Mouse (Mus musculus): ENCODE measurements around the gene Ifng. TPM values are rescaled to one million over a fixed set of nuclear protein-coding genes. Genes with fewer than 3 reads are reported as not detected.
"Not testable (repeated sequence)": the region's sequence is repeated elsewhere in the genome, so short reads cannot be mapped to it uniquely, and the experiment has no call there.

The Ifng gene
- polyA plus RNA-seq, 1 experiment from 2014 or later: not detected

DNA sequence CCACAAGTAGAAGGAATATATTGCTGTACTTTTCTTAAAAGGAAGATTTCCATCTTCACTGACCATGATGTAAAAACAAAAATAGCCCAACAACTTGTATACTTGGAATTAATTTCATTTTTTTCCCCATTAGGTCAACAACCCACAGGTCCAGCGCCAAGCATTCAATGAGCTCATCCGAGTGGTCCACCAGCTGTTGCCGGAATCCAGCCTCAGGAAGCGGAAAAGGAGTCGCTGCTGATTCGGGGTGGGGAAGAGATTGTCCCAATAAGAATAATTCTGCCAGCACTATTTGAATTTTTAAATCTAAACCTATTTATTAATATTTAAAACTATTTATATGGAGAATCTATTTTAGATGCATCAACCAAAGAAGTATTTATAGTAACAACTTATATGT is 4.2 kb downstream of the Ifng start:
- H3K27me3 ChIP-seq (replicated peaks; ENCODE audit: control insufficient read depth, insufficient read depth, low read length): no peaks in the 10 kb centered on the region
- H3K4me3 ChIP-seq (ENCODE audit: low read length): no peak overlapping the region
- no peak overlapping the region for H3K4me2 ChIP-seq (ENCODE audit: low read depth, low read length)
- no peaks in the 10 kb centered on the region for H3K36me3 ChIP-seq (ENCODE audit: control insufficient read depth, insufficient read depth, low read length)
- ATAC-seq: no peak
- H3K9ac ChIP-seq (ENCODE audit: low read depth, low read length): no peak overlapping the region
- no peak overlapping the region for H3K27ac ChIP-seq (ENCODE audit: low read length)
- no peaks in the 10 kb centered on the region for H3K9me3 ChIP-seq (ENCODE audit: control insufficient read depth, low read length)
- no peaks in the 10 kb centered on the region for H3K4me1 ChIP-seq (ENCODE audit: control insufficient read depth, insufficient read depth, low read length)
- 93% methylated on average over 6 of the region's 6 CpGs for WGBS

DNA sequence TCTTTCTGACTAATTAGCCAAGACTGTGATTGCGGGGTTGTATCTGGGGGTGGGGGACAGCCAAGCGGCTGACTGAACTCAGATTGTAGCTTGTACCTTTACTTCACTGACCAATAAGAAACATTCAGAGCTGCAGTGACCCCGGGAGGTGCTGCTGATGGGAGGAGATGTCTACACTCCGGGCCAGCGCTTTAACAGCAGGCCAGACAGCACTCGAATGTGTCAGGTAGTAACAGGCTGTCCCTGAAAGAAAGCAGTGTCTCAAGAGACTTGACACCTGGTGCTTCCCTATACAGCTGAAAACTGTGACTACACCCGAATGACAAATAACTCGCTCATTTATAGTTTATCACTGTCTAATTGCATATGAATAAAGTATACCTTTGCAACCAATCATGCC is 4.7 kb downstream of the Ifng start:
- Histone ChIP-seq H3K4me1 (ENCODE audit: control insufficient read depth, insufficient read depth, low read length) (no peaks in the 10 kb centered on the region), H3K9ac (ENCODE audit: low read depth, low read length) (no peak overlapping the region), H3K36me3 (ENCODE audit: control insufficient read depth, insufficient read depth, low read length) (no peaks in the 10 kb centered on the region), H3K27ac (ENCODE audit: low read length) (no peak overlapping the region), H3K9me3 (ENCODE audit: control insufficient read depth, low read length) (no peaks in the 10 kb centered on the region), H3K4me3 (ENCODE audit: low read length) (no peak overlapping the region), H3K27me3 (replicated peaks; ENCODE audit: control insufficient read depth, insufficient read depth, low read length) (no peaks in the 10 kb centered on the region), H3K4me2 (ENCODE audit: low read depth, low read length) (no peak overlapping the region)
- 76% methylated on average over 8 of the region's 8 CpGs for WGBS
- ATAC-seq: no peak

DNA sequence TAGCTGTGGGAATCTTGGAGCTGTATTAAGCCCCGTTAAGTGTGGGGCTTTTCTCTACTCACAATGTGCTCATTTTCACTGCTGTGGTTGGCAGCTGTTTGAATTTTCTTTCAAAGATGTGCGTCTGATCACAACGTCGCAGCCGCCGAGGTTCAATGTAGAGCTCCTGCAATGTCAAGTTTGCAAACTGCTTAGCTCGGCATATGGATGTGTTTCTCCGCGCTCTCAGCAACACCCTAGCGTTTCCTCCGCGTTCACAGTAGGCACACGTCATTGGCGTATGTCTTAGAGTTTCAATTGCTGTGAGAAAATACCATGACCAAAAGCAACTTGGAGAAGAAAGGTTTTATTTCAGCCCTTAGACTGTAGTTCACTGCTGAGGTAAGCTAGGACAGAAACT is 5.1 kb downstream of the Ifng start:
- no peaks in the 10 kb centered on the region for H3K9me3 ChIP-seq (ENCODE audit: control insufficient read depth, low read length)
- ATAC-seq: no peak
- 88% methylated on average over 14 of the region's 14 CpGs for WGBS
- no peak overlapping the region for H3K4me2 ChIP-seq (ENCODE audit: low read depth, low read length)
- H3K27ac ChIP-seq (ENCODE audit: low read length): no peak overlapping the region
- H3K9ac ChIP-seq (ENCODE audit: low read depth, low read length): no peak overlapping the region
- no peaks in the 10 kb centered on the region for H3K36me3 ChIP-seq (ENCODE audit: control insufficient read depth, insufficient read depth, low read length)
- H3K4me3 ChIP-seq (ENCODE audit: low read length): no peak overlapping the region
- no peaks in the 10 kb centered on the region for H3K27me3 ChIP-seq (replicated peaks; ENCODE audit: control insufficient read depth, insufficient read depth, low read length)
- no peaks in the 10 kb centered on the region for H3K4me1 ChIP-seq (ENCODE audit: control insufficient read depth, insufficient read depth, low read length)

DNA sequence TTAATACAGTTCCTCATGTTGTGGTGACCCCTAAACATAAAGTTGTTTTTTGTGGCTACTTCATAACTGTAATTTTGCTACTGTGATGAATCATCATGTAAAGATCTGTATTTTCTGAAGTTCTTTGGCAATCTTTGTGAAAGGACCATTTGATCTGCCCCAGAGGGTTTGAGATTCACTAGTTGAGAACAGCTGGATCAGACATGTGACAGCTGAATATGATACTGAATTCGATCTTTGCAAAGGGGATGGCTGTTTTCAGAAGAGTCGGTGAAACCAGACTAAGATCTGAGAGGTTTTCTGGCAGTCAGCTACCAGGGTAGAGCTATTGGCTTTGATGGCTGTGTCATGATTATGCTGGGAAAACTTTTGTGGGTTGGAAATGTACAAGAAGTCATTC is 10.9 kb downstream of the Ifng start:
- no peaks in the 10 kb centered on the region for H3K9me3 ChIP-seq (ENCODE audit: control insufficient read depth, low read length)
- H3K27ac ChIP-seq (ENCODE audit: low read length): no peak overlapping the region
- H3K27me3 ChIP-seq (replicated peaks; ENCODE audit: control insufficient read depth, insufficient read depth, low read length): no peaks in the 10 kb centered on the region
- no peak overlapping the region for H3K4me3 ChIP-seq (ENCODE audit: low read length)
- no peaks in the 10 kb centered on the region for H3K4me1 ChIP-seq (ENCODE audit: control insufficient read depth, insufficient read depth, low read length)
- no peak overlapping the region for H3K9ac ChIP-seq (ENCODE audit: low read depth, low read length)
- 82% methylated on average over 2 of the region's 2 CpGs for WGBS
- no peak for ATAC-seq
- no peaks in the 10 kb centered on the region for H3K36me3 ChIP-seq (ENCODE audit: control insufficient read depth, insufficient read depth, low read length)
- no peak overlapping the region for H3K4me2 ChIP-seq (ENCODE audit: low read depth, low read length)

DNA sequence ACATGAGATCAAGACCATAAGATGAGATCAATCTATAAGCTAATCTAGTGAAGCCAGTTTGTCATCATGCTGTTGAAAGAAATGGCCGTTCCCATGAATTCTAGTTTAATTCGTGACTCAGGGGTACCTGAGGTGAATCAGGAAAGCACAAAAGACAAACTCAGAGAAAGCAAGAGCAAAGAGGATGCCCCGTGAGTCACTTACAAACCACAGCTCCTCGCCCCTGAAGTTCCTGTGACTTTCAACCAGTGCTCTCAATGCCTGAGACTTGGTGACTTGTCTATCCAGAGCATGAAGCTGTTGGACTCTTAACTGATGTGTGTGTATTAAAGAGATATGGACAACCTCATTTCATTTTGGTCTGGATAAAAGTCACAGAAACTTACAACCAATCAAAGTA is 17.9 kb downstream of the Ifng start:
- Histone ChIP-seq H3K9ac (ENCODE audit: low read depth, low read length) (no peak overlapping the region), H3K27ac (ENCODE audit: low read length) (no peak overlapping the region), H3K36me3 (ENCODE audit: control insufficient read depth, insufficient read depth, low read length) (no peaks in the 10 kb centered on the region), H3K4me2 (ENCODE audit: low read depth, low read length) (no peak overlapping the region), H3K4me1 (ENCODE audit: control insufficient read depth, insufficient read depth, low read length) (no peaks in the 10 kb centered on the region), H3K4me3 (ENCODE audit: low read length) (no peak overlapping the region), H3K27me3 (replicated peaks; ENCODE audit: control insufficient read depth, insufficient read depth, low read length) (no peaks in the 10 kb centered on the region), H3K9me3 (ENCODE audit: control insufficient read depth, low read length) (0 out of 2 replicates have a peak, but pooled peaks cover 5% of the 10 kb centered on the region)
- 86% methylated on average over 4 of the region's 4 CpGs for WGBS
- ATAC-seq: no peak

DNA sequence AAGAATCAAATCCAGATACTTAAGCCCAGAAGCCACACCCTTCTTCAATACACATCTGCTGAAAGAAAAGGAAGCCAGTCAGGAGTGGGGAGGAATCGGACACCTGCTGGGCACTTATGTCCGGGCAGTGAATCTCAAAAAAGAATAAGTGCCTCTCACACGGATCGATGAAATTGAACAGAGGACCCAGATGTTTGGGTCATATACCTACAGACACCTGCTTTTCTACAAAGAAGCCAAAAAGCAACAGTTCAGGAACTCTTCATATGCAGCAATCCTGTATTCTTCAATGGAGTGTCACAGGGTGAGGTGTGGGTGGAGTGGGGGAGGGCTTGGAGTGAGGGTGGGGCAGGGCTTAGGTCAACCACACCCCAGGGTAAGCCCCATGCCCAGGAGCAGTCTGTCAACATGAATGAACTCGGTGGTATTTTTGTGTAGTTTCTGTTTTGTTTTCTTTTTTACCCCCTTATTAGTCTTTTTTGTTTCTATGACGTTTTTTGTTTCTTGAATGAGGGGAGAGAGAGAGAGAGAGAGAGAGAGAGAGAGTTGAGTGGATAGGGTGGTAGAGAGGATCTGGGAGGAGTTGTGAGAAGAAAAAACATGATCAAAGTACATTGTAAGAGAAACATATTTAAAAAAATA is 20.4 kb downstream of the Ifng start:
- Histone ChIP-seq H3K27me3 (replicated peaks; ENCODE audit: control insufficient read depth, insufficient read depth, low read length) (no peaks in the 10 kb centered on the region), H3K4me2 (ENCODE audit: low read depth, low read length) (no peak overlapping the region), H3K36me3 (ENCODE audit: control insufficient read depth, insufficient read depth, low read length) (no peaks in the 10 kb centered on the region), H3K4me3 (ENCODE audit: low read length) (no peak overlapping the region), H3K9me3 (ENCODE audit: control insufficient read depth, low read length) (peaks cover 12% of the 10 kb centered on the region; the same call in 1 of the 2 replicates), H3K4me1 (ENCODE audit: control insufficient read depth, insufficient read depth, low read length) (no peaks in the 10 kb centered on the region), H3K27ac (ENCODE audit: low read length) (no peak overlapping the region), H3K9ac (ENCODE audit: low read depth, low read length) (no peak overlapping the region)
- ATAC-seq: no peak
- WGBS: 77% methylated on average over 6 of the region's 6 CpGs

DNA sequence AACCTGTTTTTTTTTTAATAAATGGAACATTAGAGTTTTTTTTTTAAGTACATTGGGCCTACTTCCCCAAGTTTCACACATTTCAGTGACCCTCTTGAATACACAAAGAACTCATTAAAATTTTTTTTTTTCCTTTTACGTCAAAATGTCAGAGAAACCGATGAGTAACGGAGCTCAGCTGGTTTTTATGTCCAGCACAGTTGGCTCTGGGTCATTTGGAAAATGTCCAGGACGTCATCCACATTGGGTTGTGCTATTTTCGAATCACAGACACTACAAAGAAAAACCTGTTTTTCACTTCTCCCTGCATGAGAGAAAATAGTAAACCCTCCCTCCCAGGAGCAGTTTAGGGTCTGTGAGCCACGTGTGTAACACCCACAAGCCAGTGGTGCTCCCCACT is 25.6 kb downstream of the Ifng start:
- no peaks in the 10 kb centered on the region for H3K36me3 ChIP-seq (ENCODE audit: control insufficient read depth, insufficient read depth, low read length)
- no peak overlapping the region for H3K9ac ChIP-seq (ENCODE audit: low read depth, low read length)
- 60% methylated on average over 6 of the region's 6 CpGs for WGBS
- no peaks in the 10 kb centered on the region for H3K27me3 ChIP-seq (replicated peaks; ENCODE audit: control insufficient read depth, insufficient read depth, low read length)
- H3K4me2 ChIP-seq (ENCODE audit: low read depth, low read length): no peak overlapping the region
- no peak overlapping the region for H3K27ac ChIP-seq (ENCODE audit: low read length)
- ATAC-seq: no peak
- no peaks in the 10 kb centered on the region for H3K4me1 ChIP-seq (ENCODE audit: control insufficient read depth, insufficient read depth, low read length)
- peaks cover 7% of the 10 kb centered on the region; the same call in 1 of the 2 replicates for H3K9me3 ChIP-seq (ENCODE audit: control insufficient read depth, low read length)
- H3K4me3 ChIP-seq (ENCODE audit: low read length): no peak overlapping the region

DNA sequence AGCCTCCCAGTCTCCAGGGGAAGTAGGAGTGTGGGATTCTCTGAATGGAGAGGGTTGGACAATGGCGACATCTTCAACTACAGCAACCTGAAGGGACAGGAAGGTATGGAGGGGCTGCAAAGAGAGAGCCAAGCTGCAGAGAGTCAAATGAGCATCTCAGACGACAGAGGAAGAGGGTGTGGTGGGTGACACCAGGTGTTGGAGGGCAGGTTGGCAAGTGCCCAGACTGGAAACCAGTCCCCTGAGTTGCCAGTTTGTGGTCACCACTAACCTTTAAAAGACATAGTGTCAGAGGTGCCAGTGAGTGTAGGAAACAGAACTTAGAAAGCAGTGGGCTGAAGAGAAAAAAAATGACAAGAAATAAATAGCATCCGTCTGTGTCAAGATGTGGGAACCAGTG is 28.2 kb downstream of the Ifng start:
- Histone ChIP-seq H3K4me2 (ENCODE audit: low read depth, low read length) (no peak overlapping the region), H3K27me3 (replicated peaks; ENCODE audit: control insufficient read depth, insufficient read depth, low read length) (no peaks in the 10 kb centered on the region), H3K4me1 (ENCODE audit: control insufficient read depth, insufficient read depth, low read length) (no peaks in the 10 kb centered on the region), H3K36me3 (ENCODE audit: control insufficient read depth, insufficient read depth, low read length) (no peaks in the 10 kb centered on the region), H3K9me3 (ENCODE audit: control insufficient read depth, low read length) (peaks cover 7% of the 10 kb centered on the region; the same call in 1 of the 2 replicates), H3K4me3 (ENCODE audit: low read length) (no peak overlapping the region), H3K27ac (ENCODE audit: low read length) (no peak overlapping the region), H3K9ac (ENCODE audit: low read depth, low read length) (no peak overlapping the region)
- WGBS: 81% methylated on average over 3 of the region's 3 CpGs
- no peak for ATAC-seq

DNA sequence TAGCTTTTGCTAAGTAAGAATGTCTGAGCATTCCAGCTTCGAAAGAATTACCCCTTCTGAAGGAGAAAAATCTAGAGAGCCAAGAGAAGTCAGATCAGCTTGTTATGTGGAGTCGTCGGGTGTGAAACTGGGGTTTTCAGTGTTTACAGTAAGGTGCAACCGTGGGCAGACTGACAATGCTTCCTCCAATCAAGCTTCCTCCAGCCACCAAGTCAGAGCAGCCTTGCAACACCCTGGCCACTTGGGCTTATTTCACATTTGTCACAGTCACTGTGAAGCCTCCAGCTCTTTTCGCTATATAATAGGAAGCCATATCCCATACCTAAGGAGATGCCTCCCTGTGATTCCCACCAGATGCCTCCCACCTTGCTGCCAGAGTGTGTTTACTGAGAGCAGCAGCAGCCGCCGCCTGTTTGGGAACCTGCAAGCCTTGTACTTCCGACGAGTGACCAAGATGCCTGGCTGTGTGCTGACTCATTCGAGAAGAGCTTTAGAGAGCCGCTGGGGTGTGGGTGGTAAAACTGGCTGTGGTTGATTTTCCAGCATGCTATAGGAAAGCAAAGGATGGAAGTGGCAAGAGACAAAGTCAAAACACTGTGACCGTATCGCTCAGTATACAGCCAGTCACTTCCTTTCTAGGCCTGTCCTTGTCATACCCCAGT is 29.6 kb downstream of the Ifng start:
- no peak for ATAC-seq
- Histone ChIP-seq H3K36me3 (ENCODE audit: control insufficient read depth, insufficient read depth, low read length) (no peaks in the 10 kb centered on the region), H3K27me3 (replicated peaks; ENCODE audit: control insufficient read depth, insufficient read depth, low read length) (no peaks in the 10 kb centered on the region), H3K9ac (ENCODE audit: low read depth, low read length) (no peak overlapping the region), H3K4me3 (ENCODE audit: low read length) (no peak overlapping the region), H3K4me2 (ENCODE audit: low read depth, low read length) (no peak overlapping the region), H3K4me1 (ENCODE audit: control insufficient read depth, insufficient read depth, low read length) (no peaks in the 10 kb centered on the region), H3K9me3 (ENCODE audit: control insufficient read depth, low read length) (no peaks in the 10 kb centered on the region), H3K27ac (ENCODE audit: low read length) (no peak overlapping the region)
- 48% methylated on average over 13 of the region's 13 CpGs for WGBS

DNA sequence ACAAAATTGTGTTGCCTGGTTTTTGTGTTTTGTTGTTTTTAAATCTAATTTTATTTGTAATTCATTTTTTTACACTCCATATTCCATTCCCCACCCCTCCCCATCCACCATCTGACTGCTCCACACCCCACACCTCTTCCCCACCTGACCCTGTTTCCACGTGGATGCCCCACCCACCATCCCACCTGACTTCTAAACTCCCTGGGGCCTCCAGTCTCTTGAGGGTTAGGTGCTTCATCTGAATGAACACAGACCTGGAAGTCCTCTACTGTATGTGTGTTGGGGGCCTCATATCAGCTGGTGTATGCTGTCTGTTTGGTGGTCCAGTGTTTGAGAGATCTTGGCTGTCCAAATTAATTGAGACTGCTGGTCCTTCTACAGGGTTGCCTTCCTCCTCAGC is 32.0 kb downstream of the Ifng start:
- H3K9ac ChIP-seq (ENCODE audit: low read depth, low read length); H3K4me3 ChIP-seq (ENCODE audit: low read length); H3K27ac ChIP-seq (ENCODE audit: low read length); H3K27me3 ChIP-seq (replicated peaks; ENCODE audit: control insufficient read depth, insufficient read depth, low read length); H3K4me2 ChIP-seq (ENCODE audit: low read depth, low read length); ATAC-seq; H3K4me1 ChIP-seq (ENCODE audit: control insufficient read depth, insufficient read depth, low read length); H3K36me3 ChIP-seq (ENCODE audit: control insufficient read depth, insufficient read depth, low read length); H3K9me3 ChIP-seq (ENCODE audit: control insufficient read depth, low read length): not testable (repeated sequence)
- 66% methylated on average over 1 of the region's 1 CpGs for WGBS

All from intestine, embryonic 16.5 days (tissue).